Mouse (Mus musculus): ENCODE data around the gene Zcrb1.

GRCm38 (mm10) chr15:93397826-93398698 is at the start of gene Zcrb1, which contains the start of gene Pphln1:
- TF ChIP-seq POLR2A (IDR thresholded peaks at IDR 0.05; ENCODE audit: low read depth, low read length) (peak; percentile 77), CTCF (IDR thresholded peaks at IDR 0.05; ENCODE audit: extremely low read depth, insufficient read length, insufficient replicate concordance, low read depth, low read length) (no peak)

Data from small intestine, adult 2 months (tissue).